Mouse (Mus musculus) hindbrain, embryonic 11.5 days (tissue): Measurements from ENCODE around the gene Rnf149. TPM values are rescaled to one million over a fixed set of nuclear protein-coding genes. Genes with fewer than 3 reads are reported as not detected.
A peak's percentile ranks its signal among the peaks of the same experiment; 100 is the strongest.

Source experiments
- ATAC-seq: fragments of 200-750 bp; cut with Nextera tagmentation; 2 replicates; pipeline ENCODE4 v1.8.0; 2017; ENCODE audit warnings: mild to moderate bottlenecking, moderate TSS enrichment, moderate library complexity; ENCODE audit not compliant: low FRiP score
- DNase-seq: peaks from one replicate; pipeline ENCODE4 v3.0.0-alpha.2; 2015; ENCODE audit warnings: low spot score
- H3K27ac ChIP-seq: fragments of 300-500 bp; sonication (generic); 2 replicates; pipeline ENCODE4 v1.5.1; 2014; ENCODE audit warnings: mild to moderate bottlenecking, low read depth, low read length
- H3K27me3 ChIP-seq: fragments of 300-500 bp; sonication (generic); 2 replicates; pipeline ENCODE4 v1.6.1; 2014; ENCODE audit warnings: mild to moderate bottlenecking, low read length, moderate library complexity, mixed read lengths; ENCODE audit not compliant: control insufficient read depth, insufficient read depth
- H3K36me3 ChIP-seq: fragments of 300-500 bp; sonication (generic); 2 replicates; pipeline ENCODE4 v1.6.1; 2014; ENCODE audit warnings: mild to moderate bottlenecking, low read length, moderate library complexity, mixed read lengths; ENCODE audit not compliant: control insufficient read depth, insufficient read depth
- H3K4me1 ChIP-seq: fragments of 300-500 bp; sonication (generic); replicated peaks from 2 replicates; pipeline ENCODE4 v1.6.1; 2014; ENCODE audit warnings: low read length, mixed read lengths; ENCODE audit not compliant: control insufficient read depth, insufficient read depth
- H3K4me2 ChIP-seq: fragments of 300-500 bp; sonication (generic); replicated peaks from 2 replicates; pipeline ENCODE4 v1.6.1; 2014; ENCODE audit warnings: mild to moderate bottlenecking, low read depth, low read length
- H3K4me3 ChIP-seq: fragments of 300-500 bp; sonication (generic); 2 replicates; pipeline ENCODE4 v1.5.1; 2014; ENCODE audit warnings: low read depth, low read length
- H3K9ac ChIP-seq: fragments of 300-500 bp; sonication (generic); 2 replicates; pipeline ENCODE4 v1.6.1; 2014; ENCODE audit warnings: low read depth, low read length
- H3K9me3 ChIP-seq: fragments of 300-500 bp; sonication (generic); 2 replicates; pipeline ENCODE4 v1.6.1; 2016; ENCODE audit warnings: low read length; ENCODE audit not compliant: control insufficient read depth
- WGBS: fragments of 180-500 bp; shearing (Covaris S2); extraction: QIAGEN DNeasy Blood & Tissue Kit; methylation state at CpG from one replicate; pipeline ENCODE4 v1.1.7; 2014; 5-methylcytosine and 5-hydroxymethylcytosine counted together
- polyA plus RNA-seq: library from polyadenylated mRNA; unstranded; fragments of >200 nt; fragmentation: Nextera tagmentation; extraction: Ambion mirVana; gene quantifications from 2 replicates; pipeline ENCODE4 v1.2.1, GENCODE M21; 2014

Rnf149 gene
- polyA plus RNA-seq, 1 experiment from 2014 or later, result 31.5 TPM

DNA sequence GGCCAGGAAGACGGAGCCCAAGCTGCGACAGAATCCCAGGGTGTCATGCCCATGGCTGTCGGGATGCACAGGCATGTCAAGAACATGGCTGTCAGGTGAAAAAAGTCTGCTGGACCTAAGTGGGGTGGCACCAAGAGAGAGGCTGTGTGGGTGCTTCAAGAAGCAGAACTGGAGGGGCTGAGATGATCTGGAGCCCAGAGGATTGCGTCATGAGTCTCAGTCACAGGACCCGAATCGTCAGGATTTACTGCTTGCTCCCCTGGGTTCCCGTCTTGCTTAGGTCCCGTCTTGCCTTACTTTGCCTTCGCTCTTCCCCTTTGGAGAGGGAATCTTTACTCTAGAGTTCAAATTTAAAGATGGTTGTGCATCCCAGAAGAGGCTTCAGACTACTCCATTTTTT, 6.0 kb upstream of the Rnf149 start:
- H3K9me3 ChIP-seq, result no peaks in the 10 kb centered on the region
- H3K4me1 ChIP-seq, result no peaks in the 10 kb centered on the region
- ATAC-seq (no peak), DNase-seq (no peak)
- H3K27me3 ChIP-seq, result no peaks in the 10 kb centered on the region
- H3K27ac ChIP-seq, result no peak overlapping the region
- no peak overlapping the region for H3K4me3 ChIP-seq
- WGBS, result 90% methylated on average over 9 of the region's 9 CpGs
- no peak overlapping the region for H3K4me2 ChIP-seq
- no peak overlapping the region for H3K9ac ChIP-seq
- no peaks in the 10 kb centered on the region for H3K36me3 ChIP-seq

DNA sequence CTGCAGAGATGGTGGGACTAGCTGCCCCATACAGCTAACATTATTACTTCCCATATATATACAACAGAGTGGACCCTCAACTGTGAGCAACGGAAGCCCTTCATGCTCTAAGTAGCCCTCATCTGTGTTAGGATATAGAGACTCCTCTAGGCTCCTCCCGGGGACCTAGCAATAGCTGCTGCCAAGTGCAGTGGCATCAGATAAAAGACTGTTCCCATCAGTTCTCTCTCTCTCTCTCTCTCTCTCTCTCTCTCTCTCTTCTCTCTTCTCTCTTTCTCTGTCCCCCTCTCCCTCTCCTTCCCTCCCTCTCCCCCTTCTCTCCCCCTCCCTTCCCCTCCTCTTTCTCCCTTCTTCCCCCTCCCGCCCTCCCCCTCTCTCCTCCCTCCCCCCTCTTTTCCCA, 4.0 kb upstream of the Rnf149 start:
- no peaks in the 10 kb centered on the region for H3K27me3 ChIP-seq
- DNase-seq (no peak), ATAC-seq (no peak)
- H3K4me3 ChIP-seq, result no peak overlapping the region
- no peaks in the 10 kb centered on the region for H3K9me3 ChIP-seq
- no peaks in the 10 kb centered on the region for H3K36me3 ChIP-seq
- no peak overlapping the region for H3K27ac ChIP-seq
- 78% methylated on average over 2 of the region's 3 CpGs for WGBS
- no peak overlapping the region for H3K9ac ChIP-seq
- H3K4me2 ChIP-seq, result no peak overlapping the region
- no peaks in the 10 kb centered on the region for H3K4me1 ChIP-seq

DNA sequence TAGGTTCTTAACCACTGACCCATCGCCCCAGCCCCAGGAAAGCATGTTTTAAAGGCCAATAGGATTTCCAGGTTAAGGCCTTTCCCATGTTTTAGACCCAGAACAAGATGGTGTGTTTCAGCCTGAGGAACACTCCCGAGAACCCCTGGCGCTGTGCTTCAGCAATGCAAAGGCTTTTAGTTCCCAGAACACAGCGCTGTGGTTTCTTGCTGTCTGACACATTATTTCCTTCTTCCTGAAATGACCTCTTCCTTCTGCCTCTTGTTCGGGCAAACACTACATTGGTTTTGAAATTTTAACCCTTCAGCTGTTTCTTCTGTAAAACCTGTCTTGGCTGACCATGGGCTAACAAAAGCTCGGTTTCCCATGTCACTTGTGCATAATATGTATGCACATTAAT, 1.9 kb upstream of the Rnf149 start:
- no peak overlapping the region for H3K4me3 ChIP-seq
- 81% methylated on average over 6 of the region's 6 CpGs for WGBS

DNA sequence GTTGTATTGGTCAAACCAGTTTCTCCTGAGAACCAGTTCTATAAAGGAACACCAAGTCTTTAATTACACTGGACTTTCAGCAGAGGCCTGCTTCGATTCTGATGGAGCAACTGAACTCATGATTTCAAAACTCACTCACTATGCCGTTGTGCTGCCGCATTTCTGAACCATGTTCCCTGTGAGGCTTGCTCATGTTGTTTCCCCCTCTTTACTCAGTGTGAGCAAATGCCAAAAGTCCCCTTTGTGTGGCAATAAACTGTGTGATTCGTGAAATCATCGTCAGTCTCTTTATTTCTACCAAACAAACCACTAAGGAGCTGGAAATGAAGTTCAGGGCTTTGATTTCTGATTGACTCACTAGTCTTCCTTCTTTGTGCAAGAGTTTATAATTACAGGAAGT, 1.2 kb upstream of the Rnf149 start:
- no peak for DNase-seq
- no peaks in the 10 kb centered on the region for H3K27me3 ChIP-seq
- H3K9me3 ChIP-seq, result no peaks in the 10 kb centered on the region
- no peak overlapping the region for H3K27ac ChIP-seq
- H3K36me3 ChIP-seq, result no peaks in the 10 kb centered on the region
- H3K4me2 ChIP-seq, result no peak overlapping the region
- no peak for ATAC-seq
- 87% methylated on average over 5 of the region's 5 CpGs for whole genome bisulfite sequencing
- H3K4me1 ChIP-seq, result 0 out of 2 replicates have a peak, but pooled peaks cover 2% of the 10 kb centered on the region
- no peak overlapping the region for H3K4me3 ChIP-seq
- H3K9ac ChIP-seq, result no peak overlapping the region

More for the DNA sequence above, 1.9 kb upstream of the Rnf149 start:
- no peak overlapping the region for H3K27ac ChIP-seq
- ATAC-seq (no peak), DNase-seq (no peak)
- H3K36me3 ChIP-seq, result no peaks in the 10 kb centered on the region
- 0 out of 2 replicates have a peak, but pooled peaks cover 2% of the 10 kb centered on the region for H3K4me1 ChIP-seq
- H3K9me3 ChIP-seq, result no peaks in the 10 kb centered on the region
- H3K27me3 ChIP-seq, result no peaks in the 10 kb centered on the region
- no peak overlapping the region for H3K9ac ChIP-seq
- H3K4me2 ChIP-seq, result no peak overlapping the region

DNA sequence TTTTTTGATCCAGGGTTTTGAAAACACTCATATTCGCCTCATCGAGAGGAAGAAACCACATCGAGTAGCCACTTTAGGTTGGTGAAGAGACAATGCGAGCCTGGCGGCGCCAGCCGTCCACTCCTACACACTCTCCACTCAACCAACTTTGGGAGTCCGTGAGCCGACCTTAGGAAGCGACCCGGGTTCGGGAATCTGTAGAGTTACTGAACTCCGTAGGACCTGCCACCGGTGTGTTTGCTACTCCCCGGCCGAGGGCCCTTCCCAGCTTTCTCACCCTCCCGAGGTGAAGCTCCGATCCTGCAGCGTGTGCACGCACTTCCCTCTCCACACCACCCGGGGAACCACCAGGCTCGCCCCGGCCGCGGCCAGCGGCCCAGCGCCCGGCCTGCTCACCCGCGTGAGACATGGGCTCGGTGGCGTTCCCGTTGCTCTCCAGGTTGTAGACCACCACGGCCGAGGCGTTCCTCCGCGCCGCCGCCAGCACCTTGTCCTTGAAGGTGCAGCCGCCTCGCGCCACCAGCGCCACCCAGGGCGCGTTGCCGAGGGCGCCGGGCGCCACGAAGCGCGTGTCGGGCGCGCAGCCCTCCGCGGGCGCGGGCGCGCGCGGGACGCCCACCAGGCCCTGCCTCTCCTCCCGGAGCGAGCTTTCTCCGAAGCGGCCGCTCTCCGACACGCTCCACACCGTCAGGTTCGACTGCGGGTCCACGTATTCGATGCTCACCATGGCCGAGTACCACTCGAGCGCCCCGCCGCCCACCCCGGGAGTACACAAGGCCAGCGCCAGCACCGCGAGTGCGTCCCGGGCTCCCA, 568 bp downstream of the Rnf149 start:
- WGBS, result under 1% methylated on average over 68 of the region's 88 CpGs
- Histone ChIP-seq H3K27me3 (no peaks in the 10 kb centered on the region), H3K27ac (peak overlapping the region; percentile 96), H3K9me3 (no peaks in the 10 kb centered on the region), H3K9ac (peak overlapping the region; percentile 83), H3K4me1 (0 out of 2 replicates have a peak, but pooled peaks cover 2% of the 10 kb centered on the region), H3K4me2 (peak overlapping the region; percentile 80), H3K4me3 (peak overlapping the region; percentile 88), H3K36me3 (no peaks in the 10 kb centered on the region)
- DNase-seq (peak; percentile 74), ATAC-seq (peak; percentile 75)

DNA sequence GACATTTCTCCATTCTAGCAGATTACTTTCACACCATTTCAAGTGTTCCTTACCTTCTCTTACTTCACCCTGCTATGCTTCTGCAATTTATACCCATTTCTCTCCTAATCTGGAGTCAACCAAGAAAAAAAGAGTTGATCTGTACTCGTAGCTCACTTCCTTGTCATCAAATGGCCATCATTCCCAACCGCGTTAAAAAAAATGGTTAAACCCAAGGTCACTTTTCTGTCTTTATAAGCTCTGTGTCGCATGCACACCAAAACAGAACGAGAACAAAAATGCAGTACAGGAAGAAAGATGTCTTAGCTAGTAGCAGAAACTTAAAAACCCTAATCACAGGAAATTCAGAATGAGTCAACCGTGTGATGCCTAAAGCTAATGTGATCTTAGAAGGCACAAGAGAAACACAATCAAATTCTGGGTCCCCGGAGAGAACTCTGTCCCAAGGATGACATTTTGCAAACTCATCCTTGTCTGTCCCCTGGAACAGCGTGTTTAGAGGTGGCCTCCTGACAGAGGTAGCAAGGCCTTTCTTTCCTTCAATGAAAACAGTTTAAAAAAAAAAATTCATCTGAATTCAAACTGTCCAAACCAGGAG, 1.3 kb downstream of the Rnf149 start:
- WGBS, result 24% methylated on average over 8 of the region's 8 CpGs

DNA sequence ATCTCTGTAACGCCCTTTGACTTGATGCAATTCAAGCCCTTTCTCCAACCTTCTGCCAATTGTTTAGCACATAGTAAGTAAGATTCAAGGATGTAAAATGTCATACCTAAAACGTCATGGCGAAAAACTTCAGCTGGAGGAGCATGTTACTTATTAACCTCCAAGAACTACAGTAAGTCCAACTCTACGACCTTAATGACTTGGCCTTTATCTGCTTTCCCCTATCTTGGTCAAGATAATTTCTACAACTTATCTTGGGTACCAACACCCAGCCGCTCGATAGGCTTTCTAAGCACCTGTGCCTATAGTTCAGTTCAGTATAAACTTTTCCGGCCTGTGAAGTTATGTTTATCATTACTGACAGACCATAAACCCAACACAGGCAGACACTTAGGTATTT, 3.3 kb downstream of the Rnf149 start:
- WGBS, result 85% methylated on average over 7 of the region's 7 CpGs
- Histone ChIP-seq H3K27ac (no peak overlapping the region), H3K27me3 (no peaks in the 10 kb centered on the region), H3K36me3 (no peaks in the 10 kb centered on the region), H3K4me3 (no peak overlapping the region), H3K4me2 (no peak overlapping the region), H3K9ac (no peak overlapping the region), H3K4me1 (0 out of 2 replicates have a peak, but pooled peaks cover 2% of the 10 kb centered on the region), H3K9me3 (no peaks in the 10 kb centered on the region)
- DNase-seq, result no peak
- ATAC-seq, result no peak

More for the DNA sequence above, 1.3 kb downstream of the Rnf149 start:
- H3K27ac ChIP-seq, result 0 out of 2 replicates have a peak overlapping the region, but pooled peaks have one; percentile 96
- no peak for ATAC-seq
- H3K4me3 ChIP-seq, result peak overlapping the region; percentile 88
- no peaks in the 10 kb centered on the region for H3K9me3 ChIP-seq
- DNase-seq, result no peak
- peak overlapping the region; percentile 80 for H3K4me2 ChIP-seq
- H3K27me3 ChIP-seq, result no peaks in the 10 kb centered on the region
- H3K4me1 ChIP-seq, result 0 out of 2 replicates have a peak, but pooled peaks cover 2% of the 10 kb centered on the region
- H3K36me3 ChIP-seq, result no peaks in the 10 kb centered on the region
- H3K9ac ChIP-seq, result peak overlapping the region; percentile 83

DNA sequence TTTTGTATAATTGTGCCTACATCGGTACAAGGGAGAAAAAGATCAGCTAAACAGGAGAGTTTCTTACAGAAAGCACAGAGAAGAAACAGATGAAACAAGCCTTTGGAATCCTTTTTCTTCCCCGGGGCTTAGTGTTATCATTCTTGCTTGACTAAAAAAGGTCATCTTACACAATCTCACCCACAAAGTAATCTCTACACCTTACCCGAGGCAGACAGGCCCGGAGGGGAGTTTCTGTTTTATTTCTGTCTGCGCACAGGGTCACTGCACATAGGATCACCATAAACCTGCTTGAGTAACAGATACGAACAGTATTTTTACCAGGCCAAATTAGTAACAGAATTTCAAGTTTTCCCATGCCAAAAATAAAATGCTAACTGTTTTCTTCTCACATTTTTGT, 5.6 kb downstream of the Rnf149 start:
- Histone ChIP-seq H3K36me3 (no peaks in the 10 kb centered on the region), H3K9ac (no peak overlapping the region), H3K27ac (no peak overlapping the region), H3K4me2 (no peak overlapping the region), H3K27me3 (no peaks in the 10 kb centered on the region), H3K4me1 (0 out of 2 replicates have a peak, but pooled peaks cover 2% of the 10 kb centered on the region), H3K9me3 (no peaks in the 10 kb centered on the region), H3K4me3 (no peak overlapping the region)
- WGBS, result 74% methylated on average over 6 of the region's 6 CpGs
- DNase-seq (no peak), ATAC-seq (no peak)

DNA sequence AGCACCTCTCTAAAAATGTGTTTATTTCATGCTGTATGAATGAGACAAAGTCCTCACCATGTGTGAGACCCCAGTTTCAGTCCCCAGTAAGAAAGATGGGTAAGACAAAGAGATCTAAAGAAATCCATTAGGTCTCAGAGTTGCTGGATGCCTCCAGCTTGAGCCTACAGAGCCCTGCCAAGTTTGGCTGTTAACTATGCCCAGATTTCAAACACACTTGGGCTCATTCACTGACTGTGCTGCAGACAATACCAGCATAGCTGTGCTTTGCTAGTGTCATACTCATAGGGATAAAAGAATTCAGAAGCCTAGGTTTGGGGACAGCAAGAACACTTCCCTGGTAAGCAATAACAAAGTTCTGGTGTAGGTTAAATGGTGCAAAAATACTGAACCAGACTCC, 9.1 kb downstream of the Rnf149 start:
- Histone ChIP-seq H3K9me3 (no peaks in the 10 kb centered on the region), H3K4me3 (no peak overlapping the region), H3K36me3 (no peaks in the 10 kb centered on the region), H3K4me1 (no peaks in the 10 kb centered on the region), H3K4me2 (no peak overlapping the region), H3K27ac (no peak overlapping the region), H3K27me3 (no peaks in the 10 kb centered on the region), H3K9ac (no peak overlapping the region)
- ATAC-seq, result no peak
- no peak for DNase-seq
